In genomic region chr17:45549617-45550181, GRCm38 (mm10) we compare ENCODE assay signal across 8 mouse cellular contexts. TPM values are rescaled to one million over a fixed set of nuclear protein-coding genes. Genes with fewer than 3 reads are reported as not detected.
DNase-seq lines count a peak whose midpoint lies in the region; ATAC-seq and TF ChIP-seq lines count a peak whose summit lies in the region.

Gene Tmem151b, minus strand, starts transcription at chr17:45549677.

- WGBS in kidney, postnatal 0 days = 2% methylated on average over 13 of the region's 29 CpGs
- under 1% methylated on average over 12 of the region's 29 CpGs for WGBS in forebrain, embryonic 13.5 days

- H3K4me3 ChIP-seq in kidney, postnatal 0 days (replicated peaks; ENCODE audit: low read depth, low read length) = peak within 1 kb of the TSS; percentile 64
- peak within 1 kb of the TSS; percentile 86 for H3K4me3 ChIP-seq in forebrain, embryonic 13.5 days

- no peak for TF ChIP-seq CTCF in kidney, postnatal 0 days (IDR thresholded peaks at IDR 0.05; ENCODE audit: low read depth)
- TF ChIP-seq CTCF in brain, embryonic 14.5 days (IDR thresholded peaks at IDR 0.05; ENCODE audit: borderline replicate concordance, extremely low read depth, insufficient read depth, insufficient read length) = no peak

- H3K9ac ChIP-seq in kidney, postnatal 0 days (ENCODE audit: low read depth, low read length) = peak within 1 kb of the TSS; percentile 62
- peak within 1 kb of the TSS; percentile 98 for H3K9ac ChIP-seq in forebrain, embryonic 13.5 days

- H3K27ac ChIP-seq in kidney, postnatal 0 days = no peak within 1 kb of the TSS
- peak within 1 kb of the TSS; percentile 93 for H3K27ac ChIP-seq in forebrain, embryonic 13.5 days

- peaks cover 19% of the 10 kb centered on the region for H3K4me1 ChIP-seq in kidney, postnatal 0 days (replicated peaks; ENCODE audit: insufficient read depth, low read length)
- peaks cover 50% of the 10 kb centered on the region for H3K4me1 ChIP-seq in forebrain, embryonic 13.5 days

- no peaks in the 10 kb centered on the region for H3K36me3 ChIP-seq in kidney, postnatal 0 days (ENCODE audit: insufficient read depth, low read length)
- H3K36me3 ChIP-seq in forebrain, embryonic 13.5 days (ENCODE audit: poor library complexity, severe bottlenecking) = peaks cover 23% of the 10 kb centered on the region

- peaks cover 21% of the 10 kb centered on the region for H3K27me3 ChIP-seq in kidney, postnatal 0 days (ENCODE audit: insufficient read depth, low read length)
- H3K27me3 ChIP-seq in forebrain, embryonic 13.5 days = peaks cover 39% of the 10 kb centered on the region

- H3K4me2 ChIP-seq in kidney, postnatal 0 days (ENCODE audit: low read length) = peak within 1 kb of the TSS; percentile 100
- peak within 1 kb of the TSS; percentile 74 for H3K4me2 ChIP-seq in forebrain, embryonic 13.5 days

- peak; percentile 77 for TF ChIP-seq POLR2A in brain, embryonic 14.5 days (IDR thresholded peaks at IDR 0.05; ENCODE audit: borderline replicate concordance, extremely low read depth, insufficient read depth, insufficient read length, poor library complexity, severe bottlenecking)

- peak; percentile 61 for DNase-seq in kidney, postnatal 0 days (ENCODE audit: low spot score)
- DNase-seq in kidney, adult 18-20 months = no peak
- peak; percentile 92 for DNase-seq in brain, embryonic 14.5 days (ENCODE audit: low read depth)
- DNase-seq in left cerebral cortex, adult 8-10 months (ENCODE audit: low spot score in 2 of 2) = peak in 1 of 2 experiments; percentile 56
- DNase-seq in neural tube, embryonic 10.5 days (ENCODE audit: extremely low spot score, low spot score) = peak; percentile 73
- DNase-seq in adrenal gland, adult 8-10 months = no peak

- no peak for ATAC-seq in kidney, postnatal 0 days (replicated peaks; ENCODE audit: low FRiP score, low read depth)
- ATAC-seq in forebrain, embryonic 13.5 days = peak; percentile 58
- no peak for ATAC-seq in activated CD4-positive, CD25-positive, alpha-beta regulatory T cell, adult 4 months

- H3K9me3 ChIP-seq in kidney, postnatal 0 days (replicated peaks; ENCODE audit: low read length) = no peaks in the 10 kb centered on the region
- H3K9me3 ChIP-seq in forebrain, embryonic 13.5 days (replicated peaks) = no peaks in the 10 kb centered on the region

RNA-seq across cellular contexts. Expression of gene Tmem151b, which starts in this region (rescaled TPM):
- polyA plus RNA-seq in kidney, postnatal 0 days (2015; fragmentation: Nextera tagmentation; extraction: Ambion mirVana) = 1.5 and 1.8 TPM in 2 replicates
- 33.3 and 46.5 TPM in 2 replicates for polyA plus RNA-seq in brain, embryonic 14.5 days (2012; rRNA removed)
- 23.1 and 26.2 TPM in 2 replicates for polyA plus RNA-seq in forebrain, embryonic 13.5 days (2015; fragmentation: Nextera tagmentation; extraction: Ambion mirVana)
- total RNA-seq in left cerebral cortex, adult 8-10 months (2022) = 100 to 1,000 TPM in 3 of 4 experiments, 10 to 100 TPM in 1; 97.9 to 110 (median 100) TPM
- under 1 TPM; 0.09 to 0.17 (median 0.14) TPM for total RNA-seq in adrenal gland, adult 8-10 months (2022)
- polyA plus RNA-seq in activated CD4-positive, CD25-positive, alpha-beta regulatory T cell, adult 4 months (2017; shearing (Covaris generic)) = not detected

Comparison
In these comparisons a context has a peak if more than half of its experiments do, and no peak if none do; other contexts are left out.
1. RNA of gene Tmem151b (total RNA-seq): 97.9 to 110 TPM in left cerebral cortex, adult 8-10 months; 0.09 to 0.17 TPM in adrenal gland, adult 8-10 months; every median in the first group is over 10 times any median in the second.
2. DNase-seq: peak in kidney, postnatal 0 days (single experiment), brain, embryonic 14.5 days (single experiment) and neural tube, embryonic 10.5 days (single experiment); none in kidney, adult 18-20 months (single experiment) and adrenal gland, adult 8-10 months (single experiment).